Mouse (Mus musculus) brown adipose tissue, adult 24 weeks (tissue): ENCODE results near the gene Gm9. TPM values are rescaled to one million over a fixed set of nuclear protein-coding genes. Genes with fewer than 3 reads are reported as not detected.

ENCODE experiments used
- polyA plus RNA-seq: library from polyadenylated mRNA; stranded (reverse); fragments of >200 nt; gene quantifications from 2 replicates; pipeline ENCODE4 v1.2.4, GENCODE M21; 2012; ENCODE audit not compliant: missing spikeins, insufficient read depth, insufficient read length

Gene Gm9
- polyA plus RNA-seq, 1 experiment: not detected

Other genes with a start within 250 kb of the Gm9 start
- gene Sept6, start 219.2 kb downstream of the Gm9 start, polyA plus RNA-seq: 2.1 and 2.8 TPM in 2 replicates
- gene Sowahd, start 162.2 kb downstream of the Gm9 start, polyA plus RNA-seq: not detected in 2 replicates
- gene Rpl39, start 125.6 kb downstream of the Gm9 start, polyA plus RNA-seq: 550 and 567 TPM in 2 replicates
- 9.0 and 11.5 TPM in 2 replicates for gene Upf3b, start 100.7 kb downstream of the Gm9 start, polyA plus RNA-seq
- gene Nkap, start 84.2 kb downstream of the Gm9 start, polyA plus RNA-seq: 7.0 and 10.9 TPM in 2 replicates
- gene Akap14, start 42.2 kb downstream of the Gm9 start, polyA plus RNA-seq: not detected in 2 replicates
- gene Ndufa1, start 19.9 kb downstream of the Gm9 start, polyA plus RNA-seq: 1,758 and 1,801 TPM in 2 replicates
- gene Rnf113a1, start 19.8 kb downstream of the Gm9 start, polyA plus RNA-seq: 0.92 and 1.7 TPM in 2 replicates
- not detected in 2 replicates for gene Rhox1, start 11.2 kb upstream of the Gm9 start, polyA plus RNA-seq
- gene Rhox2a, start 33.9 kb upstream of the Gm9 start, polyA plus RNA-seq: not detected in 2 replicates
- gene Rhox3a, start 38.9 kb upstream of the Gm9 start, polyA plus RNA-seq: not detected in 2 replicates
- gene Rhox4a, start 54.3 kb upstream of the Gm9 start, polyA plus RNA-seq: not detected in 2 replicates
- not detected in 2 replicates for gene Rhox3a2, start 169.0 kb upstream of the Gm9 start, polyA plus RNA-seq
- not detected in 2 replicates for gene Rhox4a2, start 179.8 kb upstream of the Gm9 start, polyA plus RNA-seq
- gene Rhox2b, start 201.0 kb upstream of the Gm9 start, polyA plus RNA-seq: not detected in 2 replicates
- not detected in 2 replicates for gene Rhox4b, start 221.5 kb upstream of the Gm9 start, polyA plus RNA-seq
- gene Rhox2c, start 242.6 kb upstream of the Gm9 start, polyA plus RNA-seq: not detected in 2 replicates
- gene Rhox3c, start 247.5 kb upstream of the Gm9 start, polyA plus RNA-seq: not detected in 2 replicates